Mouse (Mus musculus) neural tube, embryonic 14.5 days (tissue): ENCODE results near the gene Grb2. TPM values are rescaled to one million over a fixed set of nuclear protein-coding genes. Genes with fewer than 3 reads are reported as not detected.

Source experiments
- ATAC-seq: fragments of 200-750 bp; cut with Nextera tagmentation; 2 replicates; pipeline ENCODE4 v1.8.0; 2017; ENCODE audit warnings: low read depth, mild to moderate bottlenecking, moderate TSS enrichment, moderate library complexity
- H3K27ac ChIP-seq: fragments of 300-500 bp; sonication (generic); 2 replicates; pipeline ENCODE4 v1.5.1; 2014; ENCODE audit warnings: low read depth, mild to moderate bottlenecking, control low read depth, low read length, moderate library complexity, mixed read lengths
- H3K27me3 ChIP-seq: fragments of 300-500 bp; sonication (generic); 2 replicates; pipeline ENCODE4 v1.6.1; 2014; ENCODE audit warnings: low read length; ENCODE audit not compliant: control insufficient read depth, insufficient read depth
- H3K36me3 ChIP-seq: fragments of 300-500 bp; sonication (generic); 2 replicates; pipeline ENCODE4 v1.6.1; 2014; ENCODE audit warnings: low read length, mixed read lengths; ENCODE audit not compliant: control insufficient read depth, insufficient read depth
- H3K4me1 ChIP-seq: fragments of 300-500 bp; sonication (generic); 2 replicates; pipeline ENCODE4 v1.6.1; 2014; ENCODE audit warnings: low read length; ENCODE audit not compliant: control insufficient read depth, insufficient read depth
- H3K4me2 ChIP-seq: fragments of 300-500 bp; sonication (generic); 2 replicates; pipeline ENCODE4 v1.6.1; 2014; ENCODE audit warnings: mild to moderate bottlenecking, low read depth, low read length, control low read depth
- H3K4me3 ChIP-seq: fragments of 300-500 bp; sonication (generic); 2 replicates; pipeline ENCODE4 v1.5.1; 2014; ENCODE audit warnings: low read depth, low read length, control low read depth, mixed read lengths
- H3K9ac ChIP-seq: fragments of 300-500 bp; sonication (generic); replicated peaks from 2 replicates; pipeline ENCODE4 v1.6.1; 2014; ENCODE audit warnings: low read depth, mild to moderate bottlenecking, control low read depth, low read length, mixed read lengths
- H3K9me3 ChIP-seq: fragments of 300-500 bp; sonication (generic); 2 replicates; pipeline ENCODE4 v1.6.1; 2016; ENCODE audit warnings: low read length; ENCODE audit not compliant: control insufficient read depth
- WGBS: fragments of 180-500 bp; shearing (Covaris S2); extraction: QIAGEN DNeasy Blood & Tissue Kit; methylation state at CpG from one replicate; pipeline ENCODE4 v1.1.7; 2014; 5-methylcytosine and 5-hydroxymethylcytosine counted together
- polyA plus RNA-seq: library from polyadenylated mRNA; unstranded; fragments of >200 nt; fragmentation: Nextera tagmentation; extraction: Ambion mirVana; gene quantifications from 2 replicates; pipeline ENCODE4 v1.2.1, GENCODE M21; 2014

Grb2 gene
- polyA plus RNA-seq, 1 experiment from 2014 or later: 126 TPM

DNA sequence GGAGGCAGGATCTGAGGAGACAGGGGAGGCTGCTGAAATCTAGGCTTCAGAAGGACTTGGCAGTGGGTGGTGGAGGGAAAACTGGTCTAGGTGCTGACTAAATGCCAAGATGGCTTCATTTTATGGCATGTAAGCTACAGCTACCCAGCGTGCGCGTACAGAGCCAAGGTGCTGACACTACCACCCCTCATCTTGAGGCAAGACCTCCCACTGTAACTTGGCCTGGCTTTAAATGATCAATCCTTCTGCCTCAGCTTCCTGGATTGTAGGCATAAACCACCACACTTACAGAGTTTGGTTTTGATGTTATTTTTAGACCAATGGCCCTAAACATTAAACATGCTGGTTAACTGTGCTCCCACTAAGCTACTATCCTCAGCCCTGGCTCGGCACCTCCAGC, 68.9 kb downstream of the Grb2 start:
- Histone ChIP-seq H3K36me3 (peaks cover 4% of the 10 kb centered on the region; the same call in 1 of the 2 replicates), H3K9me3 (no peaks in the 10 kb centered on the region), H3K4me1 (no peaks in the 10 kb centered on the region), H3K4me3 (no peak overlapping the region), H3K27me3 (no peaks in the 10 kb centered on the region), H3K27ac (no peak overlapping the region), H3K9ac (no peak overlapping the region), H3K4me2 (no peak overlapping the region)
- 87% methylated on average over 4 of the region's 4 CpGs for WGBS
- ATAC-seq: no peak

DNA sequence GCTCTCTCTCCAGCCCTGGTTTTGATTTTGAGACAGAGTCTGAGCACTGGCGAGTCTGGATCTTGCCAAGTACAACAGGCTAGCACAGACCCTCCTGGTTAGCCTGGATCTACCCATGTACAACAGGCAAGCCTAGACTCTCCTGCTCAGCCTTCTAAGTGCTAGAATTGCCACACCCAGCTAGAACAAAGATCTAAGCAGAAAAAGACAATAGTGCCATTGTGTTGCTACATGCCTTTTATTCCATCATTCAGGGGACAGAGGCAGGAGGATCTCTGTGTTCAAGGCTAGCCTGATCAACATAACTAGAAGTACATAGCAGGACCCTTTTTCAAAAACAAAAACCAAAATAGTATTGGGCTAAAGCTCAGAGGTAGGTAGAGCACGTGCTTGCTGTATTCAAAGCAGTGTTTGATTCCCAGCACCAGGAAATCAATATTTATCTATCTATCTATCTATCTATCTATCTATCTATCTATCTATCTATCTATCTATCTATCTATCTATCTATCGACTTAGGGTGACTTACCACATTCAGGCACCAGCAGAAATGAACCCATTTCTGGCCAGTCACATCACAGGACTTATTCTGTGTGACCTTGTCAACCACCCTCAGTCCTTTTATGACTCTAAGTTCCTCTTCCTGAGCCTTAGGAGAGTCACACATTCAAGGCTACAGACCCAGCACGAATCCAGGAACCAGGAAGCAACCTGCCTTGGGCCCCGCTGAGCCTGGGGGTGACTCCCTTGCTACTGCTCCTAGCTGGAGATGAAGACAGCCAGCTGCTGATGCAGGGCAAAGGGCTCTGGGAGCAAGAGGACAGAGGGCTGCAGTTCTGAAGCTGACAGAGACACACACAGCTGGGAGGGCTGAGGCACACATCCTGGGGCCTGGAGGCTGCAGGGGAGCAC, 69.6 kb downstream of the Grb2 start:
- Histone ChIP-seq H3K9me3 (no peaks in the 10 kb centered on the region), H3K27me3 (no peaks in the 10 kb centered on the region), H3K9ac (no peak overlapping the region), H3K4me1 (no peaks in the 10 kb centered on the region), H3K36me3 (peaks cover 4% of the 10 kb centered on the region; the same call in 1 of the 2 replicates), H3K27ac (no peak overlapping the region), H3K4me3 (no peak overlapping the region), H3K4me2 (no peak overlapping the region)
- ATAC-seq: no peak
- 87% methylated on average over 5 of the region's 5 CpGs for WGBS

DNA sequence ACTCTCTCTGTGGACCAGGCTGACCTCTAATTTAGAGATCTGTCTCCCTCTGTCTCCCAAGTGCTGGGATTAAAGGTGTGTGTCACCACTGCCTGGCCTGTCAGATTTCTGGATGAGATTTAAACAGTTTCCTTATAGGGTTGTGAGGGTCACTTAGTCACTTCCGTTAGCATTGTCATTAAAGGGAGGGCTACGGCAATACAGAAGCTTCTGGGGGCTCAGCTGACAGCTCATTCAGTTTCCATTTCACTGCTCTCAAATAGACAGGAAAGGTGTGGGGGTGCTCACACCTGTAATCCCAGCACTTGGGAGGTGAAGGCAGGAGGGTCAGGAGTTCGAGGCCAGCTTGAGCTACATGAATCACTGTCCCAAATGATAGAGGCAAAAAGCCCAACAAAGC, 71.4 kb downstream of the Grb2 start:
- no peak overlapping the region for H3K9ac ChIP-seq
- 0 out of 2 replicates have a peak, but pooled peaks cover under 1% of the 10 kb centered on the region for H3K36me3 ChIP-seq
- H3K4me3 ChIP-seq: no peak overlapping the region
- ATAC-seq: no peak
- no peak overlapping the region for H3K4me2 ChIP-seq
- no peaks in the 10 kb centered on the region for H3K4me1 ChIP-seq
- no peaks in the 10 kb centered on the region for H3K9me3 ChIP-seq
- H3K27ac ChIP-seq: no peak overlapping the region
- no peaks in the 10 kb centered on the region for H3K27me3 ChIP-seq
- WGBS: 85% methylated on average over 3 of the region's 3 CpGs

DNA sequence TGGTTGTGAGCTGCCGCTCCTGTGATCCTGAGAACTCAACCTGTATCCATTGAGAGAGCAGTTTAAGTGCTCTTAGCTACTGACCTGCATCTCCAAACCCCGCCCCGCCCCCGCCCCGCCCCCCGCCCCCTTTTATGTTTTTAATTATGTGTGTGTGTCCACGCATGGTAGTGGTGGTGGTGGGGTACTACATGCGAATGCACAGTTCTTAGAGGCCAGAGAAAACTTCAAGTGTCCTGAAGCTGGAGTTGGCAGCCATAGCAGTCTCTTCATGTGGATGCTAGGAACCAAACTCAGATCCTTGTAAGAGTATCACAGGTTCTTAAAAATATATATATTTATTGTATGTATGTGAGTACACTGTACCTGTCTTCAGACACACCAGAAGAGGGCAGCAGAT, 72.9 kb downstream of the Grb2 start:
- WGBS: 68% methylated on average over 8 of the region's 8 CpGs
- no peaks in the 10 kb centered on the region for H3K27me3 ChIP-seq
- no peaks in the 10 kb centered on the region for H3K4me1 ChIP-seq
- H3K9me3 ChIP-seq: no peaks in the 10 kb centered on the region
- no peak overlapping the region for H3K4me2 ChIP-seq
- ATAC-seq: no peak
- H3K9ac ChIP-seq: no peak overlapping the region
- H3K36me3 ChIP-seq: no peaks in the 10 kb centered on the region
- no peak overlapping the region for H3K27ac ChIP-seq
- H3K4me3 ChIP-seq: no peak overlapping the region

DNA sequence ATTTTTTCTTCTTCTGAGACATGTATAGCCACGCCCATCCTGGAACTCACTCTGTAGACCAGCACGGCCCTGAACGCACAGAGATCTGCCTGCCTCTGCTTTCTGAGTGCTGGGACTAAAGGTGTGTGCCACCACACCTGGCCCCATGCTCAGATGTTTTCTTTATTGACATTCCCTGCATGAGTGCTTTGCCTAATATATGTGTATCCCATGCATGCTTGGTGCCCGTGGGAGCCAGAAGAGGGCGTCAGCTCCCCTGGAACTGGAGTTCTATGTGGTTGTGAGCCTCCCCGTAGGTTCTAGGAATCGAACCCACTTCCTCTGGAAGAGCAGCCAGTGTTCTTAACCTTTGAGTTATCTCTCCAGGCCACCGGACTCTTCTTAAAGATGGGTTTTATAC, 73.4 kb downstream of the Grb2 start:
- Histone ChIP-seq H3K27ac (no peak overlapping the region), H3K9ac (no peak overlapping the region), H3K4me3 (no peak overlapping the region), H3K27me3 (no peaks in the 10 kb centered on the region), H3K4me2 (no peak overlapping the region), H3K9me3 (no peaks in the 10 kb centered on the region), H3K4me1 (no peaks in the 10 kb centered on the region), H3K36me3 (no peaks in the 10 kb centered on the region)
- ATAC-seq: no peak
- WGBS: 89% methylated on average over 8 of the region's 8 CpGs

DNA sequence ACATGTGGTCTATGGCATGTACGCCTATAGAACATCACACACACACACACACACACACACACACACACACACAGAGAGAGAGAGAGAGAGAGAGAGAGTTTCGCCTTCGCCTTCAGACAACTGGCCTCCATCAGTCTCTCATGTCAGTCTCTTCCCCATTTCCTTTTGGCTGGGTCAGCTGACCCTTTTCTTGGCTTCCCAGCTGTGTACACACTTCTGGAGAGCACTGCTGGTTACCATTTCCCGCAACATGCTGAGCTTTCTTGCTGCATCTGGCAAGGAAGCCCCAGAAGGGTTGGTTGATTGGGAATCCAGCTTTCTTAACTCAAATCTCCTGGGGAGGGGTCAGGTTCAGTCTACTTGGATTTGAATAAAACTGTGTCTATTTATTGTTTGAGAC, 74.3 kb downstream of the Grb2 start:
- WGBS: 76% methylated on average over 4 of the region's 4 CpGs
- no peak overlapping the region for H3K4me3 ChIP-seq
- no peak overlapping the region for H3K27ac ChIP-seq
- no peak overlapping the region for H3K9ac ChIP-seq
- H3K4me2 ChIP-seq: no peak overlapping the region
- no peaks in the 10 kb centered on the region for H3K4me1 ChIP-seq
- ATAC-seq: no peak
- no peaks in the 10 kb centered on the region for H3K27me3 ChIP-seq
- H3K9me3 ChIP-seq: no peaks in the 10 kb centered on the region
- H3K36me3 ChIP-seq: no peaks in the 10 kb centered on the region

DNA sequence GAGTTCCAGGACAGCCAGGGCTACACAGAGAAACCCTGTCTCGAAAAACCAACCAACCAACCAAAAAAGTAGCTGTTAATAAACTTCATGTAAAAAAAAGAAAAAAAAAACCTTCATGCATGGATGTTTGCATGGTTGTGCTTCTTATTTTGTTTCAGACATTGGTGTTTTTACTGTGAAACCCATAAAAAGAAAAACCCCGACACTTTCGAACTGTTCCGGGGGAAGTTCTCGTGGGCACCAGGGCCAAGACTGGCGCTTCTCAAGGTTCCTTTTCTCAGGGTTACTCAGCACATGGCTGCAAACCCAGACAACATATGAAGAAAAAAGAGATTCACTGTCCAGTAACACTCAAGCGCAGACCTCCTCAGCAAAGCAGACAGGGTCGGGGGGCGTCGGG, 75.5 kb downstream of the Grb2 start:
- ATAC-seq: no peak
- Histone ChIP-seq H3K4me2 (no peak overlapping the region), H3K27ac (no peak overlapping the region), H3K27me3 (no peaks in the 10 kb centered on the region), H3K36me3 (no peaks in the 10 kb centered on the region), H3K9me3 (no peaks in the 10 kb centered on the region), H3K4me3 (no peak overlapping the region), H3K4me1 (no peaks in the 10 kb centered on the region), H3K9ac (no peak overlapping the region)
- WGBS: 84% methylated on average over 10 of the region's 10 CpGs

DNA sequence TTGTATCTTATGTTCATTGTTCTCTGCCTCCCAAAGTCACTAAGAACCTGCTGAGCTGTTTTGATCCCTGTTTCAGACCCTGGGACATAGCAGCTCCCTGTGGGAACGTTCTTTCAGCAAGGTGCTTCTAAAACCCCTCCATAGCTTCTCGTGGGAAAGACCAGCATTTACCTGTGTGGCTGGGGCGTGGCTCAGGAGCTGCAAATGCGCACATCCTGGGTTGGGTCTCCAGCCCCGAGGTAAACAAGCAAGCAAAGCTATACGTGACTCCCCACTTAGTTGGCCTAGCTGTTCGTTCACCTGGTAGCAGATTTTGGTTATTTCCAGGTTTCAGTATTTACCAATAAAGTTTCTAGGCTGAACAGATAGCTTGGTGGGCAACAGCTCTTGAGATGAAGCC, 76.2 kb downstream of the Grb2 start:
- 78% methylated on average over 7 of the region's 7 CpGs for WGBS
- no peaks in the 10 kb centered on the region for H3K9me3 ChIP-seq
- H3K4me3 ChIP-seq: no peak overlapping the region
- no peak overlapping the region for H3K9ac ChIP-seq
- H3K27ac ChIP-seq: no peak overlapping the region
- no peak for ATAC-seq
- H3K27me3 ChIP-seq: no peaks in the 10 kb centered on the region
- no peak overlapping the region for H3K4me2 ChIP-seq
- 0 out of 2 replicates have a peak, but pooled peaks cover under 1% of the 10 kb centered on the region for H3K4me1 ChIP-seq
- H3K36me3 ChIP-seq: no peaks in the 10 kb centered on the region

DNA sequence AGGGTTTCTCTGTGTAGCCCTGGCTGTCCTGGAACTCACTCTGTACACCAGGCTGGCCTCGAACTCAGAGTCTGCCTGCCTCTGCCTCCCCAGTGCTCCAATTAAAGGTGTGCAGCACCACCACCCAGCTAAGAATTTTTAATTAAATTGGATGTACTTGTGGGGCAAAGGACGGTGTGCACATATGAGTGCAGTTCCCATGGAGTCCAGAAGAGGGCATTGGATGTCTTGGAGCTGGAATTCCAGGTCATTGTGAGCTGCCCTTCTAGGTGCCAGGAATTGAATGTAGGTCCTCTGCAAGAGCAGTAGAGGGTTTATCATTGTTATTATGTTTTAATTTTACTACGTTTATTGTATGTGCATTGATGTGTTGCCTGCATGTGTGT, 76.9 kb downstream of the Grb2 start:
- H3K4me1 ChIP-seq: 0 out of 2 replicates have a peak, but pooled peaks cover 6% of the 10 kb centered on the region
- H3K4me3 ChIP-seq: no peak overlapping the region
- H3K27me3 ChIP-seq: no peaks in the 10 kb centered on the region

More for the DNA sequence above, 76.9 kb downstream of the Grb2 start:
- no peak for ATAC-seq
- H3K9me3 ChIP-seq: no peaks in the 10 kb centered on the region
- H3K4me2 ChIP-seq: no peak overlapping the region
- H3K27ac ChIP-seq: no peak overlapping the region
- H3K36me3 ChIP-seq: no peaks in the 10 kb centered on the region
- H3K9ac ChIP-seq: no peak overlapping the region
- WGBS: 21% methylated on average over 3 of the region's 3 CpGs
